Mouse (Mus musculus): ENCODE data around the gene Plau. TPM values are rescaled to one million over a fixed set of nuclear protein-coding genes. Genes with fewer than 3 reads are reported as not detected.
A peak's percentile ranks its signal among the peaks of the same experiment; 100 is the strongest.

Gene Plau
- polyA plus RNA-seq, 1 experiment, result 1.8 TPM

GRCm38 (mm10) chr14:20847637-20848129 is 11.2 kb downstream of the Plau start:
- no peak for DNase-seq (ENCODE audit: low read depth)
- TF ChIP-seq POLR2A (IDR thresholded peaks at IDR 0.05; ENCODE audit: borderline replicate concordance, extremely low read depth, insufficient read depth, insufficient read length, poor library complexity, severe bottlenecking) (no peak), CTCF (IDR thresholded peaks at IDR 0.05; ENCODE audit: borderline replicate concordance, extremely low read depth, insufficient read depth, insufficient read length) (no peak)

- TF ChIP-seq POLR2A (IDR thresholded peaks at IDR 0.05; ENCODE audit: borderline replicate concordance, extremely low read depth, insufficient read depth, insufficient read length, poor library complexity, severe bottlenecking), result no peak
- TF ChIP-seq CTCF (IDR thresholded peaks at IDR 0.05; ENCODE audit: borderline replicate concordance, extremely low read depth, insufficient read depth, insufficient read length), result no peak
- DNase-seq (ENCODE audit: low read depth), result no peak
Measured at GRCm38 (mm10) chr14:20849753-20850152, 13.3 kb downstream of the Plau start.

- TF ChIP-seq POLR2A (IDR thresholded peaks at IDR 0.05; ENCODE audit: borderline replicate concordance, extremely low read depth, insufficient read depth, insufficient read length, poor library complexity, severe bottlenecking), result no peak
- TF ChIP-seq CTCF (IDR thresholded peaks at IDR 0.05; ENCODE audit: borderline replicate concordance, extremely low read depth, insufficient read depth, insufficient read length), result no peak
- no peak for DNase-seq (ENCODE audit: low read depth)
Measured at GRCm38 (mm10) chr14:20850498-20850897, 14.0 kb downstream of the Plau start.

DNA sequence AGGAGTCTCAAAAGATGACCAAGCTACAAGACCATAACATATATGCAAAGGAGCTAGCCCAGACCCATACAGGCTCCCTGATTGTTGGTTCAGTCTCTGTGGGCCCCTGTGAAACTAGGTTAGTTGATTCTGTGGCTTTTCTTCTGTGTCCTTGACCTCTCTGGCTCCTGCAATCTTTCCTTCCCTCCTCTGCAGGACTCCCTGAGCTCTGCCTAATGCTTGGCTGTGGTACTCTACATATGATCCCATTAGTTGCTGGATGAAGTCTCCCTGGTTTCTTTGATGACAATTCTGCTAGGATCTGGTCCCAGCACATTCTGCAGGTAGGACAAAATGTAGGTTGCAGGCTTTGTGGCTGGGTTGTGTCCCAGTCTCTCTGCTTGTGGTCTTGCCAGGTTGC is 15.3 kb downstream of the Plau start:
- TF ChIP-seq POLR2A (IDR thresholded peaks at IDR 0.05; ENCODE audit: borderline replicate concordance, extremely low read depth, insufficient read depth, insufficient read length, poor library complexity, severe bottlenecking) (no peak), CTCF (IDR thresholded peaks at IDR 0.05; ENCODE audit: borderline replicate concordance, extremely low read depth, insufficient read depth, insufficient read length) (no peak)
- DNase-seq (ENCODE audit: low read depth), result no peak

DNA sequence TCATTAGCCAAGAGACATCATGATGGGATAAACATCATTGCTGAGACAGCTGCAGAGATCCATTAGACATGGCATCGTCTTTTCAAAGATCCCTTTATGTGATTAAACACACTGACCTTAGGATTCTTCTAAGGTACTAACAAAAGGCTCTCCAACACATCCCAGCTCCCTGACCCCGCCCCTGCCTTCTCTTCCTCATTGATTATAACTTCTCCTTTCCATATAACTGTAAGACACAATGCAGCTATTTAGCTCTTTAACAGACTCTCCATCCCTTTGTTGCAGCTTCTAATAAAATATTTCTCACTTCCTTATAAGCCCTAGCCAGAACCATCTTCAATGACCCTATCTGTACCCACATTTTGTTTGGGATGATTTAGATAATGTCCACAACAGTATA is 24.7 kb downstream of the Plau start:
- TF ChIP-seq POLR2A (IDR thresholded peaks at IDR 0.05; ENCODE audit: borderline replicate concordance, extremely low read depth, insufficient read depth, insufficient read length, poor library complexity, severe bottlenecking) (no peak), CTCF (IDR thresholded peaks at IDR 0.05; ENCODE audit: borderline replicate concordance, extremely low read depth, insufficient read depth, insufficient read length) (no peak)
- DNase-seq (ENCODE audit: low read depth), result no peak

DNA sequence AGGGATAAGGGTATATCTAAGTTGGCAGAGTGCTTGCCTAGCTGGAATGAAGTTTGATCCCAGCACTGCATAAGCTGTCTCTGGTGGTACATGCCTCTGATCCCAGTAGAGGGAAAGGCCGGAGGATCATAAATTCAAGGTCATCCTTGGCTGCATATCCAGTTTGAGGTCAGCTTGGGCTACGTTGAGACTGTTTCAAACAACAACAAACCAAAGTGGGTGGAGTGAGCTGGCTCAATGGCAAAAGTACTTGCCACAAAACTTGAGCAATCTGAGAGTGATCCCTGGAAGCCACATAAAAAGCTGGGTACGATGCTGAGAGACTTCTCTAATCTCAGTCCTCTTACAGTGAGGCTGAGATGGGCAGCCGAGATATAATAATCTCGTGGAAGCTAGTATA is 25.1 kb downstream of the Plau start:
- no peak for DNase-seq (ENCODE audit: low read depth)
- TF ChIP-seq CTCF (IDR thresholded peaks at IDR 0.05; ENCODE audit: borderline replicate concordance, extremely low read depth, insufficient read depth, insufficient read length) (no peak), POLR2A (IDR thresholded peaks at IDR 0.05; ENCODE audit: borderline replicate concordance, extremely low read depth, insufficient read depth, insufficient read length, poor library complexity, severe bottlenecking) (no peak)

GRCm38 (mm10) chr14:20863306-20864065 is 27.0 kb downstream of the Plau start:
- TF ChIP-seq POLR2A (IDR thresholded peaks at IDR 0.05; ENCODE audit: borderline replicate concordance, extremely low read depth, insufficient read depth, insufficient read length, poor library complexity, severe bottlenecking) (no peak), CTCF (IDR thresholded peaks at IDR 0.05; ENCODE audit: borderline replicate concordance, extremely low read depth, insufficient read depth, insufficient read length) (no peak)
- DNase-seq (ENCODE audit: low read depth), result no peak

GRCm38 (mm10) chr14:20864192-20864591 is 27.7 kb downstream of the Plau start:
- no peak for TF ChIP-seq POLR2A (IDR thresholded peaks at IDR 0.05; ENCODE audit: borderline replicate concordance, extremely low read depth, insufficient read depth, insufficient read length, poor library complexity, severe bottlenecking)
- TF ChIP-seq CTCF (IDR thresholded peaks at IDR 0.05; ENCODE audit: borderline replicate concordance, extremely low read depth, insufficient read depth, insufficient read length), result no peak
- no peak for DNase-seq (ENCODE audit: low read depth)

GRCm38 (mm10) chr14:20865604-20866003 is 29.1 kb downstream of the Plau start:
- no peak for DNase-seq (ENCODE audit: low read depth)
- TF ChIP-seq POLR2A (IDR thresholded peaks at IDR 0.05; ENCODE audit: borderline replicate concordance, extremely low read depth, insufficient read depth, insufficient read length, poor library complexity, severe bottlenecking) (no peak), CTCF (IDR thresholded peaks at IDR 0.05; ENCODE audit: borderline replicate concordance, extremely low read depth, insufficient read depth, insufficient read length) (no peak)

DNA sequence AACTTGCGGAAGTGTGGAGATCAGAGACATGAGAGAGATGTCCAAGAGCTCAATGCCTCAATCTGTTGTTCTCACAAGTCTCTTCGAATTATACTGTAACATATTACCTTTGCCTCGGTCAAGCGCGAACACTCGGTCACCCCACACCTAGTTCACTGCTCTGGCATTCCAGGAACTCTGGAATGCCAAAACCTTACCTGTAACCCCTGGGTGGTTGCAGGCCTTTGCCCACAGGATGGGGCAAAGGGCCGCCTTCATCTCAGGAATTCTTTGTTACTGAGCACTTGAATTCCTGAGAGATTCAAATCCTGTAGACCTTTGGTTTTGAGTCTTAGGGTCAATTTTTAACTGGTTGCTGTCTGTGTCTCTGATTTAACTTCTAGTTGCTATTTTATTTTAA is 29.9 kb downstream of the Plau start:
- no peak for DNase-seq (ENCODE audit: low read depth)
- no peak for TF ChIP-seq CTCF (IDR thresholded peaks at IDR 0.05; ENCODE audit: borderline replicate concordance, extremely low read depth, insufficient read depth, insufficient read length)
- TF ChIP-seq POLR2A (IDR thresholded peaks at IDR 0.05; ENCODE audit: borderline replicate concordance, extremely low read depth, insufficient read depth, insufficient read length, poor library complexity, severe bottlenecking), result no peak

- no peak for DNase-seq (ENCODE audit: low read depth)
- TF ChIP-seq POLR2A (IDR thresholded peaks at IDR 0.05; ENCODE audit: borderline replicate concordance, extremely low read depth, insufficient read depth, insufficient read length, poor library complexity, severe bottlenecking), result no peak
- TF ChIP-seq CTCF (IDR thresholded peaks at IDR 0.05; ENCODE audit: borderline replicate concordance, extremely low read depth, insufficient read depth, insufficient read length), result no peak
Measured at GRCm38 (mm10) chr14:20870110-20870509, 33.6 kb downstream of the Plau start.

DNA sequence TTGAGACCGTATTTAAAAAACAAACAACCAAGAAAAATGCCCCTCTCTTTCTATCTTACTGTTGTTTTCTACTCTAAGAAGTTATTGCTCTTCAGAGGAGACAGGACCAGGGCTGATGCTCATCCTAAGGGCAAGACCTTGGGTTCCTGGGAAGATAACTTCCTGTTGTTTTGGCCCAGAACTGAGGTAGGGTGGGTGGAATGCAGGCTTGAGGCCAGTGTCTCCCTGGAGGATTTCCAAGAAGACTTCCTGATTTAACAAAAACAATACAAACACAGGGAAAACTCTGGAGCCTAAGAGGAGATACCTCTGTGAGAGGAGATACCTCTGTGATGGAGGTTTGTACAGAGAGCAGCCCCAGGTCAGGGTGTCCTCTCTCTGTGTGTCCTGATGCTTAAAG is 35.0 kb downstream of the Plau start:
- TF ChIP-seq POLR2A (IDR thresholded peaks at IDR 0.05; ENCODE audit: borderline replicate concordance, extremely low read depth, insufficient read depth, insufficient read length, poor library complexity, severe bottlenecking) (no peak), CTCF (IDR thresholded peaks at IDR 0.05; ENCODE audit: borderline replicate concordance, extremely low read depth, insufficient read depth, insufficient read length) (no peak)
- peak; percentile 9 for DNase-seq (ENCODE audit: low read depth)

All from brain, embryonic 14.5 days (tissue).